Mouse (Mus musculus) stomach, postnatal 0 days (tissue): Measurements from ENCODE around the gene Olfr692.
"Not testable (repeated sequence)": the region's sequence is repeated elsewhere in the genome, so short reads cannot be mapped to it uniquely, and the experiment has no call there.

ENCODE experiments used
- CTCF ChIP-seq: IDR thresholded peaks from 2 replicates; pipeline ENCODE4 v1.5.1; 2016; ENCODE audit warnings: antibody characterized with exemption, low read depth, mild to moderate bottlenecking, moderate library complexity
- EP300 ChIP-seq: optimal IDR thresholded peaks from 2 replicates; pipeline ENCODE3; 2016; ENCODE audit warnings: antibody characterized with exemption

DNA sequence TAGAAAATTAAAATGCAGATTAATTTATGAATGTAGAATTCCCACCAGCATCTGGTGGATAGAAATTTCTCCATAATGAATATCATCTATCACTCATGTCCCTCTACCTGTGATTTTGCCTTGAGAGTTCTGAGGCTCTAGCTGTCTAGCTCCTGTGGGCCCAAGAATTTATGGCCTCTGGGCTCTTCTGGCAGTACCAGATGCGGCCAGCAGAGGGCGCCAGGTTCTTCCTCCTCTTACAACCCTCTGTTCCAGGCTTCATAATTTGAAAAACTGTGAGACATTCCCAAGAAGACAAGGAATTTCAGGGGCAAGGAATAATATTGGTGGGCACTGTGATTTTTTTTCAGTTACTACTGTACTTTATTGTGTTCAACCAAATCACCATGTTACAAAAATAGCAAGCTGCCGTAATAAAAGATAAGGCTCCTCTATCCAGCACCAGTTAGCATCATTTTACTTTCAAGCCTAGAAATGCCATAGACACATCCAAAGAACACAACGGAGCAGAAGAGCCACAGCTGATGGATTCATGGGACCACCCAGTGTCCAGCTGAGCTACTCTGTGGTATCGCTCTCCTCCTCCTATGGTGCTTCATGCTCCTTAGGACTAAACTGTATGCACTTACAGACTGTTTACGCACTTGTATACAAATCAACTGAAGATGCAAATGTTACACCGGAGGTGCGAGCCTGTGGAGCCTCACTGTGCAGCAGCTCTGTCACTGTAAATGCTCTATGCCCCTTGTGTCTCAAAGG is 44.0 kb downstream of the Olfr692 start:
- TF ChIP-seq EP300: not testable (repeated sequence)
- TF ChIP-seq CTCF: peak; percentile 92
